Mouse (Mus musculus): ENCODE measurements at regions not wholly inside any gene's neighbourhood (a gene's known extent, or its start where the extent isn't known, plus 50 kb on each side); places are given as distances from the start of the nearest gene placed in this dataset.
"Not testable (repeated sequence)": the region's sequence is repeated elsewhere in the genome, so short reads cannot be mapped to it uniquely, and the experiment has no call there.

- no peak overlapping the region for H3K27ac ChIP-seq (ENCODE audit: low read length)
- no peak overlapping the region for H3K9ac ChIP-seq (ENCODE audit: low read length)
- H3K36me3 ChIP-seq (ENCODE audit: control insufficient read depth, insufficient read depth, low read length) = no peaks in the 10 kb centered on the region
- no peaks in the 10 kb centered on the region for H3K4me1 ChIP-seq (replicated peaks; ENCODE audit: control insufficient read depth, insufficient read depth, low read length)
- H3K4me3 ChIP-seq (ENCODE audit: low read length) = no peak overlapping the region
- ATAC-seq (ENCODE audit: low read depth) = no peak
- H3K9me3 ChIP-seq (ENCODE audit: control insufficient read depth, low read length) = no peaks in the 10 kb centered on the region
- WGBS = 67% methylated on average over 6 of the region's 6 CpGs
- no peaks in the 10 kb centered on the region for H3K27me3 ChIP-seq (ENCODE audit: control insufficient read depth, insufficient read depth, low read depth, low read length)
- no peak overlapping the region for H3K4me2 ChIP-seq (ENCODE audit: low read depth, low read length)
Observed at GRCm38 (mm10) chr7:138708373-138708772, 137.5 kb upstream of the Ppp2r2d start.

- H3K4me3 ChIP-seq (ENCODE audit: low read length); H3K27ac ChIP-seq (ENCODE audit: low read length); H3K36me3 ChIP-seq (ENCODE audit: control insufficient read depth, insufficient read depth, low read length); H3K4me2 ChIP-seq (ENCODE audit: low read depth, low read length); H3K9ac ChIP-seq (ENCODE audit: low read length); H3K4me1 ChIP-seq (replicated peaks; ENCODE audit: control insufficient read depth, insufficient read depth, low read length); ATAC-seq (ENCODE audit: low read depth); H3K9me3 ChIP-seq (ENCODE audit: control insufficient read depth, low read length); H3K27me3 ChIP-seq (ENCODE audit: control insufficient read depth, insufficient read depth, low read depth, low read length): not testable (repeated sequence)
- WGBS = 70% methylated on average over 1 of the region's 1 CpGs
Observed at GRCm38 (mm10) chr7:138699599-138699998, 146.3 kb upstream of the Ppp2r2d start.

DNA sequence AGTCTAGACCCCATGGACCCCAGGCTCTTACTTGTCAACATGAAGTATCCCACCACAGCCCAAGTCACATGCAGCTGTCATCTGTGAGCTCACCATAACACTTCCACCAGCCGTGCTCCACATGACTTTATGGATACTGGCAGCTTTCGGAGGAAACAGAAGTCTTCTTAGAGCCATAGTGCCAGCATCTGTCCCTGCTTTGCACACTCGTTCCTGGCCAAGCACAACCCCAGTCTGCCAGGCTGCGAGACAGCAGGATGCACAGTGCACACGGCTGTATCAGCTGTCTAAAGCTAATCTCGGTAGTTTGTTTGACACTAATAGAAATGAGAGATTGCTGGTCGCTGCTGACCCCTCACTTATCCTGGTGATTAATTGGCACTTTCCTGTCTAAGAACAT is 163.7 kb upstream of the Ppp2r2d start:
- no peak for ATAC-seq (ENCODE audit: low read depth)
- H3K9ac ChIP-seq (ENCODE audit: low read length) = no peak overlapping the region
- no peaks in the 10 kb centered on the region for H3K36me3 ChIP-seq (ENCODE audit: control insufficient read depth, insufficient read depth, low read length)
- no peak overlapping the region for H3K27ac ChIP-seq (ENCODE audit: low read length)
- H3K4me3 ChIP-seq (ENCODE audit: low read length) = no peak overlapping the region
- WGBS = 47% methylated on average over 7 of the region's 7 CpGs
- H3K27me3 ChIP-seq (ENCODE audit: control insufficient read depth, insufficient read depth, low read depth, low read length) = no peaks in the 10 kb centered on the region
- no peaks in the 10 kb centered on the region for H3K9me3 ChIP-seq (ENCODE audit: control insufficient read depth, low read length)
- no peaks in the 10 kb centered on the region for H3K4me1 ChIP-seq (replicated peaks; ENCODE audit: control insufficient read depth, insufficient read depth, low read length)
- H3K4me2 ChIP-seq (ENCODE audit: low read depth, low read length) = no peak overlapping the region

- Histone ChIP-seq H3K4me1 (replicated peaks; ENCODE audit: control insufficient read depth, insufficient read depth, low read length) (no peaks in the 10 kb centered on the region), H3K9me3 (ENCODE audit: control insufficient read depth, low read length) (no peaks in the 10 kb centered on the region), H3K4me2 (ENCODE audit: low read depth, low read length) (no peak overlapping the region), H3K4me3 (ENCODE audit: low read length) (no peak overlapping the region), H3K27me3 (ENCODE audit: control insufficient read depth, insufficient read depth, low read depth, low read length) (no peaks in the 10 kb centered on the region), H3K9ac (ENCODE audit: low read length) (no peak overlapping the region), H3K36me3 (ENCODE audit: control insufficient read depth, insufficient read depth, low read length) (no peaks in the 10 kb centered on the region), H3K27ac (ENCODE audit: low read length) (no peak overlapping the region)
- WGBS = 73% methylated on average over 5 of the region's 5 CpGs
- ATAC-seq (ENCODE audit: low read depth) = no peak
Observed at GRCm38 (mm10) chr7:138680530-138680929, 165.3 kb upstream of the Ppp2r2d start.

DNA sequence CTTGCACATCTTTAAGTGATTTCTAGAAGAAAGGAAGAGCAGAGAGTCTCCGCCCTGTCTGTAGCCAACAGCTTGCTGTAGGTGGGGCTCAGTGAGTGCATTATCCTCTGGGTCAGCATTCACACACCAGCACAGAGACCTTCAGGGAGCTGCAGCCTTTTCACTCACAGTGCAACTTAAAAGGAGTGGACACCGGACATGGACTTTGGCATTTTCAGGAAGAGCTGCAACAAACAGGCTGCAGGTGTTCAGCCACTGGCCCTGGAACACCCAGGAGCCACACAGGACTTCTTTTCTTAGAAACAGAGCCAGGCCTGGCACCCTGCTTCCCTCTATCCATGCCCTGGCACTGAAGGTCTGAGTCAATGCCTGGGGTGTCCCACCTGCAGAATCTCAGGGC is 166.3 kb upstream of the Ppp2r2d start:
- 77% methylated on average over 2 of the region's 2 CpGs for WGBS
- no peak for ATAC-seq (ENCODE audit: low read depth)

DNA sequence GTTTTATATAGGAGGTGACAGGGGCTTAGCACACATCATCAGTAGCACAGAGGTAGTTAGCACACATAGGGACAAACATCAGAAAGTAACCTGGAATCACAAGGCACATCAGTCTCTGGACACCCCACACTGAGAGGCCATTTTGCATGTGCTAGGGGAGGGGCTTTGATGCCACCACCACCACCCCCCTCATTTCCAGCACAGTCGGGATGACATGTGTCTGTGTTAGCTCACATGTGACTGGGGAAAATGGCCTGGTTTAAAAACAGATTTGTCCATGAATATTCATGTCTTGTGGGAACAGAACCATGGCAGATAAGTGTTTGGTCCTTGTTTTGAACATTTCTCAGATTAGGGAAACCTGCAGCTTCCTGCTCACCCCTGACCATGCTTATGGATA is 172.9 kb upstream of the Ppp2r2d start:
- Histone ChIP-seq H3K4me2 (ENCODE audit: low read depth, low read length) (no peak overlapping the region), H3K4me1 (replicated peaks; ENCODE audit: control insufficient read depth, insufficient read depth, low read length) (no peaks in the 10 kb centered on the region), H3K9ac (ENCODE audit: low read length) (no peak overlapping the region), H3K36me3 (ENCODE audit: control insufficient read depth, insufficient read depth, low read length) (no peaks in the 10 kb centered on the region), H3K9me3 (ENCODE audit: control insufficient read depth, low read length) (no peaks in the 10 kb centered on the region), H3K4me3 (ENCODE audit: low read length) (no peak overlapping the region), H3K27ac (ENCODE audit: low read length) (no peak overlapping the region), H3K27me3 (ENCODE audit: control insufficient read depth, insufficient read depth, low read depth, low read length) (no peaks in the 10 kb centered on the region)
- ATAC-seq (ENCODE audit: low read depth) = no peak
- WGBS = 46% methylated on average over 1 of the region's 1 CpGs

More for the DNA sequence above, 166.3 kb upstream of the Ppp2r2d start:
- Histone ChIP-seq H3K27me3 (ENCODE audit: control insufficient read depth, insufficient read depth, low read depth, low read length) (no peaks in the 10 kb centered on the region), H3K4me3 (ENCODE audit: low read length) (no peak overlapping the region), H3K4me2 (ENCODE audit: low read depth, low read length) (no peak overlapping the region), H3K36me3 (ENCODE audit: control insufficient read depth, insufficient read depth, low read length) (no peaks in the 10 kb centered on the region), H3K9ac (ENCODE audit: low read length) (no peak overlapping the region), H3K27ac (ENCODE audit: low read length) (no peak overlapping the region), H3K9me3 (ENCODE audit: control insufficient read depth, low read length) (no peaks in the 10 kb centered on the region), H3K4me1 (replicated peaks; ENCODE audit: control insufficient read depth, insufficient read depth, low read length) (no peaks in the 10 kb centered on the region)

GRCm38 (mm10) chr7:138668337-138668736 is 177.5 kb upstream of the Ppp2r2d start:
- 38% methylated on average over 4 of the region's 4 CpGs for WGBS
- H3K4me1 ChIP-seq (replicated peaks; ENCODE audit: control insufficient read depth, insufficient read depth, low read length) = no peaks in the 10 kb centered on the region
- no peak for ATAC-seq (ENCODE audit: low read depth)

DNA sequence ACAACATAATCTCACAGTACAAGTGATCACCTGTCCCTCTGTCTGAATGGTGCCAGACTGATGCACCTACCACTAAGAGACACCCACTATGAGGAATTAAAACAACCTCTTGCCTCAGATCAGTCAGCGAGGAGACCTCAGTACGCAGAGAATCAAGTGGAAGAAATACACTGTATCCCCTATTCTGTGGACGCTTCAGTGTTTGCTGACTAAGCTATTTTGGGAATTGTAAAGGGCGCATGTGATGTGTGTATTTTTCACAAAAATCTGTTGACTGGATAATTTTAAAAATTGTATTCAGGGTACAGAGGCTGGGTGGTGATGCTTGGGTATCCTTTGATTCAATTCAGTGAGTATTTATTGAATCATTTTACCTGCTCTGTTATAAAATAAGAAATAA is 185.8 kb upstream of the Ppp2r2d start:
- H3K4me2 ChIP-seq (ENCODE audit: low read depth, low read length) = no peak overlapping the region

More at GRCm38 (mm10) chr7:138668337-138668736, 177.5 kb upstream of the Ppp2r2d start:
- no peaks in the 10 kb centered on the region for H3K9me3 ChIP-seq (ENCODE audit: control insufficient read depth, low read length)
- H3K4me3 ChIP-seq (ENCODE audit: low read length) = no peak overlapping the region
- no peak overlapping the region for H3K27ac ChIP-seq (ENCODE audit: low read length)
- no peak overlapping the region for H3K4me2 ChIP-seq (ENCODE audit: low read depth, low read length)
- no peak overlapping the region for H3K9ac ChIP-seq (ENCODE audit: low read length)
- no peaks in the 10 kb centered on the region for H3K27me3 ChIP-seq (ENCODE audit: control insufficient read depth, insufficient read depth, low read depth, low read length)
- H3K36me3 ChIP-seq (ENCODE audit: control insufficient read depth, insufficient read depth, low read length) = no peaks in the 10 kb centered on the region

DNA sequence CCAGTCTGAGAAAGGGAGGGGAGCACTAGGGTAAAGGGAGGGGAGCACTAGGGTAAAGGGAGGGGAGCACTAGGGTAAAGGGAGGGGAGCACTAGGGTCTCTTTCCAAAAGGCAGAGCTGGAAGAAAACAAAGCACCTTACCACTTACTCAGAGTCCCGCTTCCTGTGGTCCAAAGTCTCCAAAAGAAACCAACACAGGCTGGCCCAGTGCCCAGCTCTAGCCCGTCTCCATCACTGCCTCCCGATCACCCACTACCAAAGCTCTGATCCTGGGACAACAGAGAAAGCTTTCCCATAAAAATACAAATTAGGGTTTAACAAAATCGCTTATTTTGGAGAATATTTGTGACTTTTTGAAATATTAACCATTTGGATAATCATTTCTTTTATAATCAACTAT is 188.4 kb upstream of the Ppp2r2d start:
- 79% methylated on average over 4 of the region's 4 CpGs for WGBS
- Histone ChIP-seq H3K36me3 (ENCODE audit: control insufficient read depth, insufficient read depth, low read length) (no peaks in the 10 kb centered on the region), H3K4me2 (ENCODE audit: low read depth, low read length) (no peak overlapping the region), H3K4me3 (ENCODE audit: low read length) (no peak overlapping the region), H3K4me1 (replicated peaks; ENCODE audit: control insufficient read depth, insufficient read depth, low read length) (no peaks in the 10 kb centered on the region), H3K9ac (ENCODE audit: low read length) (no peak overlapping the region), H3K9me3 (ENCODE audit: control insufficient read depth, low read length) (no peaks in the 10 kb centered on the region), H3K27ac (ENCODE audit: low read length) (no peak overlapping the region), H3K27me3 (ENCODE audit: control insufficient read depth, insufficient read depth, low read depth, low read length) (no peaks in the 10 kb centered on the region)
- ATAC-seq (ENCODE audit: low read depth) = no peak

More for the DNA sequence above, 185.8 kb upstream of the Ppp2r2d start:
- no peak for ATAC-seq (ENCODE audit: low read depth)
- H3K9me3 ChIP-seq (ENCODE audit: control insufficient read depth, low read length) = no peaks in the 10 kb centered on the region
- no peak overlapping the region for H3K27ac ChIP-seq (ENCODE audit: low read length)
- H3K9ac ChIP-seq (ENCODE audit: low read length) = no peak overlapping the region
- H3K27me3 ChIP-seq (ENCODE audit: control insufficient read depth, insufficient read depth, low read depth, low read length) = no peaks in the 10 kb centered on the region
- H3K36me3 ChIP-seq (ENCODE audit: control insufficient read depth, insufficient read depth, low read length) = no peaks in the 10 kb centered on the region
- H3K4me3 ChIP-seq (ENCODE audit: low read length) = no peak overlapping the region
- no peaks in the 10 kb centered on the region for H3K4me1 ChIP-seq (replicated peaks; ENCODE audit: control insufficient read depth, insufficient read depth, low read length)
- 82% methylated on average over 4 of the region's 4 CpGs for WGBS

DNA sequence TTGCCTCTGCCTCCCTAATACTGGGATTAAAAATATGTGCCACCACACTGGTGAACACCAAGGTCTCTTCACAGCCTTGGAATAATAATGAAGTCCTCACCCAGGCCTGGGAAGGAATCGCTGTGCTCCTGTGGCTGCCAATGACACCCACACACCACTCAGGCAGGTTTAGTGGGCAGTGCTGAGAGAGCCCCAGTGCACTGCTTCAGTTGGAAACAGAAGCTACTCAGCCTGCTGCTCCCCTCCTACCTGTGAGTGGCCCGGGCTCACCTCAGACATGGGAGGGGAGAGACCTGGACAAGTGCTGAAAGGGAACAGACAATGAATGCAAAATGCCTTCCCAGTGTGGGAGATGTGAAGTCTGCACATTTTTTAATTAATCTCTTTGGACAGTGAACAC is 188.8 kb upstream of the Ppp2r2d start:
- no peaks in the 10 kb centered on the region for H3K27me3 ChIP-seq (ENCODE audit: control insufficient read depth, insufficient read depth, low read depth, low read length)
- no peaks in the 10 kb centered on the region for H3K9me3 ChIP-seq (ENCODE audit: control insufficient read depth, low read length)
- no peak for ATAC-seq (ENCODE audit: low read depth)
- H3K9ac ChIP-seq (ENCODE audit: low read length) = no peak overlapping the region
- 74% methylated on average over 2 of the region's 2 CpGs for WGBS
- no peaks in the 10 kb centered on the region for H3K36me3 ChIP-seq (ENCODE audit: control insufficient read depth, insufficient read depth, low read length)
- H3K4me3 ChIP-seq (ENCODE audit: low read length) = no peak overlapping the region
- H3K27ac ChIP-seq (ENCODE audit: low read length) = no peak overlapping the region
- H3K4me1 ChIP-seq (replicated peaks; ENCODE audit: control insufficient read depth, insufficient read depth, low read length) = no peaks in the 10 kb centered on the region
- H3K4me2 ChIP-seq (ENCODE audit: low read depth, low read length) = no peak overlapping the region

All from lung, embryonic 16.5 days (tissue).